Mouse (Mus musculus) testis, adult 2 months (tissue): ENCODE data around the gene Farsb.

Source experiments
- CTCF ChIP-seq: fragments of 200-500 bp; IDR thresholded peaks from 2 replicates; pipeline ENCODE4 v1.5.1; 2012; ENCODE audit warnings: low read depth, mild to moderate bottlenecking, inconsistent platforms, low read length, moderate library complexity; ENCODE audit not compliant: control insufficient read depth, insufficient read depth, insufficient replicate concordance
- POLR2A ChIP-seq: fragments of 200-500 bp; IDR thresholded peaks from 2 replicates; pipeline ENCODE4 v1.6.1; 2012; ENCODE audit warnings: low read depth, mild to moderate bottlenecking, inconsistent platforms, low read length, moderate library complexity; ENCODE audit not compliant: control insufficient read depth

DNA sequence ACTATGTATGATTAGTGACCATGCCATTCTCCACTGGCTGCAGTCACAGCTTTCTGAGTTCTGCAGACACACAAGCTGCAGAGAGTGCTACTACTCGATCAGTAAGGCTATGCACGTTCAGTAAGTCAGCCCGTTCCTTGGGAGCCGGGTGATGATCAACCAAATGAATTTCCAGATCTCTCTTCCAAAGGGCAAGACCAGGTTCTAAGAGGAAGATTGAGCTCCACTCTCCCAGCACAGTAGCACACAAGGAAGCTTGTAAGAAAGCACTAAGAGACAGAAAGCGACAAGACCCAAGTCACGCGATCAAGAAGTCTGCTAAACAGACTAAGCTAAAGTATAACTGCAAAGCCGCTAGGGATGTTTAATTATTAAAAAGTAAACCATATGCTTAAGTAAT, 48.0 kb downstream of the Farsb start:
- TF ChIP-seq POLR2A, result no peak
- no peak for TF ChIP-seq CTCF
